Mouse (Mus musculus): ENCODE measurements around the gene Dctn5. TPM values are rescaled to one million over a fixed set of nuclear protein-coding genes. Genes with fewer than 3 reads are reported as not detected.

Gene Dctn5
- polyA plus RNA-seq, 1 experiment from 2014 or later: 118 TPM

GRCm38 (mm10) chr7:122170705-122171104, 37.9 kb downstream of the Dctn5 start:
- H3K9ac ChIP-seq: no peak overlapping the region
- H3K27me3 ChIP-seq (replicated peaks): no peaks in the 10 kb centered on the region
- no peak overlapping the region for H3K4me2 ChIP-seq
- peaks cover 37% of the 10 kb centered on the region for H3K36me3 ChIP-seq
- H3K4me1 ChIP-seq: no peaks in the 10 kb centered on the region
- WGBS: 84% methylated on average over 6 of the region's 6 CpGs
- H3K9me3 ChIP-seq: no peaks in the 10 kb centered on the region
- ATAC-seq (ENCODE audit: insufficient read depth, low FRiP score, low read depth): no peak
- no peak overlapping the region for H3K4me3 ChIP-seq (replicated peaks)
- H3K27ac ChIP-seq: no peak overlapping the region

- Histone ChIP-seq H3K27me3 (replicated peaks) (no peaks in the 10 kb centered on the region), H3K36me3 (peaks cover 29% of the 10 kb centered on the region), H3K4me2 (no peak overlapping the region), H3K9me3 (no peaks in the 10 kb centered on the region), H3K4me1 (no peaks in the 10 kb centered on the region), H3K9ac (no peak overlapping the region), H3K27ac (no peak overlapping the region), H3K4me3 (replicated peaks) (no peak overlapping the region)
- no peak for ATAC-seq (ENCODE audit: insufficient read depth, low FRiP score, low read depth)
- 58% methylated on average over 10 of the region's 10 CpGs for WGBS
These were observed 38.8 kb downstream of the Dctn5 start for GRCm38 (mm10) chr7:122171613-122172012.

DNA sequence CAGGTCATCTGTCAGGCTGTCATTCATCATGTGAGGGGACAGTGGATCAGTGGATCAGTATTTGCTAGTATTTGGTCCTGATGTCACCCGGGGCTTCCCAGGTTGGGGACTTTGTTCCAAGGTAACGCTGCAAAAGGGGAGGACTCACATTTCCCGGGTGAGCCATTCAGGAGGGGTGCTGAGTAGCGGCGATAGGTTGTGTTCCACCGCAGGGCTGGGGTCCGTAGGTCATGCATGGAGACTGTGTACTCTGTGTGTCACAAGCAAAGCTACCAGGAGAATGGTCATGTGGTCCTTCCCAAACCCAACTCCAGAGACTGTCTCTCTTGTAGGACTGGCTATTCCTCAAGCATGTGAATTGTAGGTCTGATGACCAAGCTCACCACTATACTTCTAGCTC, 47.9 kb downstream of the Dctn5 start:
- no peaks in the 10 kb centered on the region for H3K9me3 ChIP-seq
- no peaks in the 10 kb centered on the region for H3K27me3 ChIP-seq (replicated peaks)
- H3K4me1 ChIP-seq: peaks cover under 1% of the 10 kb centered on the region; the same call in 1 of the 2 replicates
- ATAC-seq (ENCODE audit: insufficient read depth, low FRiP score, low read depth): no peak
- 91% methylated on average over 7 of the region's 7 CpGs for WGBS
- no peak overlapping the region for H3K4me2 ChIP-seq
- no peaks in the 10 kb centered on the region for H3K36me3 ChIP-seq
- no peak overlapping the region for H3K9ac ChIP-seq
- H3K27ac ChIP-seq: no peak overlapping the region
- no peak overlapping the region for H3K4me3 ChIP-seq (replicated peaks)

DNA sequence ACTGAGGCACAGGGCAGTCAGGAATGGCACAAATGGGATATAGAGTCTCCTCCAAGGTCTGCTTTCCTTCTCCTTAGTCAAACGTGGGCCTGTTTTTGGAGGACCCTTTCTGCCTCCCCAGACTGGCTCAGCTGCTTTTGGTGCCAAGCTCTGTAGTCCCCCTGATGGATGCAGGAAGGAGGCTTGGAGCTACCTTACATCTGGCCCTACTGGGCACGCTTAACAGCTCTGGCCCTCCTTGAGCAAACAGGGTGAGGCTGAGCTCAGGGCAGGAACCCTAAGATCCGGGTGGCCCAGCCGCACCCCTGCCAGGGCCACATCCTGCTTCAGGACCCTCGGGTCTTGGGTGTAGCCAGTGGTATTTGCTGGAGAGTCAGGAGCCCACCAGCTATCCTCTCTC, 51.7 kb downstream of the Dctn5 start:
- Histone ChIP-seq H3K4me1 (peaks cover 4% of the 10 kb centered on the region; the same call in 1 of the 2 replicates), H3K4me3 (replicated peaks) (peak overlapping the region; percentile 9; the same call in 1 of the 2 replicates), H3K27me3 (replicated peaks) (no peaks in the 10 kb centered on the region), H3K27ac (peak overlapping the region; percentile 35; the same call in 1 of the 2 replicates), H3K4me2 (peak overlapping the region; percentile 29), H3K9ac (no peak overlapping the region), H3K36me3 (no peaks in the 10 kb centered on the region), H3K9me3 (no peaks in the 10 kb centered on the region)
- ATAC-seq (ENCODE audit: insufficient read depth, low FRiP score, low read depth): peak; percentile 85
- WGBS: 47% methylated on average over 5 of the region's 5 CpGs

GRCm38 (mm10) chr7:122186043-122186442, 53.2 kb downstream of the Dctn5 start, which contains the start of gene Ern2:
TSS of gene Ern2 (minus strand) at chr7:122186207.
- Histone ChIP-seq H3K4me1 (peaks cover 4% of the 10 kb centered on the region; the same call in 1 of the 2 replicates), H3K4me3 (replicated peaks) (peak within 1 kb of the TSS; percentile 28), H3K9ac (no peak within 1 kb of the TSS), H3K36me3 (no peaks in the 10 kb centered on the region), H3K27me3 (replicated peaks) (no peaks in the 10 kb centered on the region), H3K4me2 (peak within 1 kb of the TSS; percentile 27; the same call in 1 of the 2 replicates), H3K27ac (peak within 1 kb of the TSS; percentile 40; the same call in 1 of the 2 replicates), H3K9me3 (no peaks in the 10 kb centered on the region)
- 20% methylated on average over 16 of the region's 17 CpGs for WGBS
- ATAC-seq (ENCODE audit: insufficient read depth, low FRiP score, low read depth): peak; percentile 27; the same call in 1 of the 2 replicates

DNA sequence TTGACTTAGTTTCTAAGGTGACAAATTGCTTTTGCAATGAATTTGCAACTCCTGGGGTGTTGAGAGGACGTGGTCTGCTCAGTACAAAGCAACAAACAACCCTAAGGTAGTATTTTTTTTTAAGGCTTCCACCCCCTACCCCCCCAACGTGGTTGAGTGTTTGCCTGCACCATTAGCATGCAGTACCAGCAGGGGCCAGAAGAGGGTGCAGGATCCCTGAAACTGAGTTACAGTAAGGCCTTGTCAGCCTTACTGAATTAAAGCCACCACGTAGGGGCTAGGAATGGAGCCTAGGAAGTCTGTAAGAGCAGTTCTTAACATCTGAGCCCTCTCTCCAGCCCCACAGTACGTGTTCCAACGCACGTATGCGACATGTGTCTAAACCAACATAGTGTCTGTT, 56.6 kb downstream of the Dctn5 start:
- Histone ChIP-seq H3K4me2 (no peak overlapping the region), H3K9ac (no peak overlapping the region), H3K27me3 (replicated peaks) (no peaks in the 10 kb centered on the region), H3K27ac (no peak overlapping the region), H3K4me1 (peaks cover 4% of the 10 kb centered on the region; the same call in 1 of the 2 replicates), H3K36me3 (no peaks in the 10 kb centered on the region), H3K9me3 (no peaks in the 10 kb centered on the region), H3K4me3 (replicated peaks) (no peak overlapping the region)
- 27% methylated on average over 7 of the region's 7 CpGs for WGBS
- ATAC-seq (ENCODE audit: insufficient read depth, low FRiP score, low read depth): no peak

DNA sequence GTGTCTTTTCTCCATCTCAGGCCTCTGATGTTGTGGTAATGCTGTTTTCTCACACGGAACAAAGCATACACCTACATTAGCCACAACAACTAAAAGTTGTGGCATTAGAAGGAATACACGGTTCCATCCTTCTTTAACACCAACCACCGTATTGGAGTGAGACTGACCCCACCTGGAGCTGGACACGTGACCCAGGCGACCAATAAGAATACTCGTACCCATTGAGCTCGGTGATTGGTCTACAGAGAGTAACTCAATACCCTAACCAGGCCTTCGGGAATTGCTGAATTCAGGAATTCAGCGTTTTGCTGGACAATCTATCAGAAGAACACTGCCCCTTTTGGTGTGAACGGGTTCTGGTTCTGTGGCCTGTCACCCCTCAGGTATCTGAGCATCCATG, 58.3 kb downstream of the Dctn5 start:
- Histone ChIP-seq H3K9ac (no peak overlapping the region), H3K9me3 (no peaks in the 10 kb centered on the region), H3K4me2 (no peak overlapping the region), H3K4me1 (no peaks in the 10 kb centered on the region), H3K4me3 (replicated peaks) (no peak overlapping the region), H3K27me3 (replicated peaks) (no peaks in the 10 kb centered on the region), H3K27ac (no peak overlapping the region), H3K36me3 (no peaks in the 10 kb centered on the region)
- 59% methylated on average over 10 of the region's 10 CpGs for WGBS
- ATAC-seq (ENCODE audit: insufficient read depth, low FRiP score, low read depth): no peak

- Histone ChIP-seq H3K4me1 (no peaks in the 10 kb centered on the region), H3K9me3 (no peaks in the 10 kb centered on the region), H3K27ac (no peak overlapping the region), H3K36me3 (no peaks in the 10 kb centered on the region), H3K4me2 (no peak overlapping the region), H3K4me3 (replicated peaks) (no peak overlapping the region), H3K27me3 (replicated peaks) (no peaks in the 10 kb centered on the region), H3K9ac (no peak overlapping the region)
- no peak for ATAC-seq (ENCODE audit: insufficient read depth, low FRiP score, low read depth)
These were observed 61.1 kb downstream of the Dctn5 start for GRCm38 (mm10) chr7:122193919-122194318.

DNA sequence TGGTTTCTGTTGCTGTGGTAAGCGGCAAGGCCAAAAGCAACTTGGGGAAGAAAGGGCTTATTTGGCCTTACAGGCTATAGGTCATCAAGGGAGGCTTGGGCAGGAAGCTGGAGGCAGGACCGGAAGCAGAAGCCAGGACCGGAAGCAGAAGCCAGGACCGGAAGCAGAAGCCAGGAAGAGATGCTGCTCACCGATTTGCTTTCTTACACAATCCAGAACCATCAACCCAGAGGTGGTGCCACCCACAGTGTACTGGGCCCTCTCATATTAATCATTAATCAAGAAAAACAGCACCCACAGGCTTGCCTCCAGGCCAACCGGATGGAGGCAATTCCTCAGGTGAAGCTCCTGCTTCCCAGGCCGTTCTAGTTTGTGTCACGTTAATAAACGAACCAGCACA, 63.9 kb downstream of the Dctn5 start:
- Histone ChIP-seq H3K4me2 (no peak overlapping the region), H3K27me3 (replicated peaks) (no peaks in the 10 kb centered on the region), H3K4me3 (replicated peaks) (no peak overlapping the region), H3K27ac (no peak overlapping the region), H3K9ac (no peak overlapping the region), H3K4me1 (no peaks in the 10 kb centered on the region), H3K36me3 (no peaks in the 10 kb centered on the region), H3K9me3 (no peaks in the 10 kb centered on the region)
- 82% methylated on average over 9 of the region's 9 CpGs for whole genome bisulfite sequencing
- ATAC-seq (ENCODE audit: insufficient read depth, low FRiP score, low read depth): no peak

- 28% methylated on average over 4 of the region's 4 CpGs for WGBS
- no peaks in the 10 kb centered on the region for H3K4me1 ChIP-seq
- no peak overlapping the region for H3K27ac ChIP-seq
- no peaks in the 10 kb centered on the region for H3K27me3 ChIP-seq (replicated peaks)
- no peak overlapping the region for H3K4me2 ChIP-seq
- H3K4me3 ChIP-seq (replicated peaks): no peak overlapping the region
- no peaks in the 10 kb centered on the region for H3K9me3 ChIP-seq
- H3K36me3 ChIP-seq: no peaks in the 10 kb centered on the region
- H3K9ac ChIP-seq: no peak overlapping the region
- no peak for ATAC-seq (ENCODE audit: insufficient read depth, low FRiP score, low read depth)
These were observed 64.5 kb downstream of the Dctn5 start for GRCm38 (mm10) chr7:122197306-122197705.

Other genes starting within 250 kb of the Dctn5 start
- 21.2 and 25.0 TPM in 2 replicates for gene Cog7, start 151.3 kb upstream of the Dctn5 start, polyA plus RNA-seq (2015; fragmentation: Nextera tagmentation; extraction: Ambion mirVana)
- 87.9 and 107 TPM in 2 replicates for gene Gga2, start 111.8 kb upstream of the Dctn5 start, polyA plus RNA-seq (2015; fragmentation: Nextera tagmentation; extraction: Ambion mirVana)
- 60.2 and 63.2 TPM in 2 replicates for gene Ubfd1, start 65.9 kb upstream of the Dctn5 start, polyA plus RNA-seq (2015; fragmentation: Nextera tagmentation; extraction: Ambion mirVana)
- gene Ears2, start 65.8 kb upstream of the Dctn5 start, polyA plus RNA-seq (2015; fragmentation: Nextera tagmentation; extraction: Ambion mirVana): 17.5 and 18.4 TPM in 2 replicates
- 708 and 737 TPM in 2 replicates for gene Ndufab1, start 31.2 kb upstream of the Dctn5 start, polyA plus RNA-seq (2015; fragmentation: Nextera tagmentation; extraction: Ambion mirVana)
- 13.8 and 14.7 TPM in 2 replicates for gene Palb2, start 56 bp upstream of the Dctn5 start, polyA plus RNA-seq (2015; fragmentation: Nextera tagmentation; extraction: Ambion mirVana)
- 106 and 121 TPM in 2 replicates for gene Plk1, start 26.4 kb downstream of the Dctn5 start, polyA plus RNA-seq (2015; fragmentation: Nextera tagmentation; extraction: Ambion mirVana)
- gene Ern2, start 53.2 kb downstream of the Dctn5 start, polyA plus RNA-seq (2015; fragmentation: Nextera tagmentation; extraction: Ambion mirVana): 14.5 and 18.0 TPM in 2 replicates
- 1.8 and 2.2 TPM in 2 replicates for gene Chp2, start 86.5 kb downstream of the Dctn5 start, polyA plus RNA-seq (2015; fragmentation: Nextera tagmentation; extraction: Ambion mirVana)
- 14.3 and 17.3 TPM in 2 replicates for gene Prkcb, start 155.7 kb downstream of the Dctn5 start, polyA plus RNA-seq (2015; fragmentation: Nextera tagmentation; extraction: Ambion mirVana)